Mouse (Mus musculus): ENCODE measurements around the gene Txnl4b. TPM values are rescaled to one million over a fixed set of nuclear protein-coding genes. Genes with fewer than 3 reads are reported as not detected.

The Txnl4b gene
- total and polyA plus RNA-seq, 2 experiments from 2014 or later: 14.0 to 32.9 TPM

- no peak for ATAC-seq
- H3K4me3 ChIP-seq (ENCODE audit: low read length): no peak within 1 kb of the TSS
Observed at GRCm38 (mm10) chr8:109614243-109615210, 48.8 kb downstream of the Txnl4b start, which contains the start of gene Pkd1l3. TSS of gene Pkd1l3 (plus strand) at chr8:109614517.

GRCm38 (mm10) chr8:109615569-109615968 lies 49.9 kb downstream of the Txnl4b start:
- Histone ChIP-seq H3K27ac (no peak overlapping the region), H3K36me3 (ENCODE audit: insufficient read depth, low read length) (no peaks in the 10 kb centered on the region), H3K9me3 (ENCODE audit: low read length) (no peaks in the 10 kb centered on the region), H3K27me3 (ENCODE audit: insufficient read depth, low read length) (no peaks in the 10 kb centered on the region), H3K9ac (replicated peaks; ENCODE audit: low read length) (no peak overlapping the region), H3K4me3 (ENCODE audit: low read length) (no peak overlapping the region), H3K4me1 (ENCODE audit: insufficient read depth, low read length) (no peaks in the 10 kb centered on the region), H3K4me2 (ENCODE audit: low read depth, low read length) (no peak overlapping the region)
- DNase-seq (ENCODE audit: low spot score): no peak
- WGBS: 86% methylated on average over 3 of the region's 3 CpGs
- TF ChIP-seq CTCF (IDR thresholded peaks at IDR 0.05; ENCODE audit: low read depth): no peak
- ATAC-seq: no peak

More at GRCm38 (mm10) chr8:109614243-109615210, 48.8 kb downstream of the Txnl4b start, which contains the start of gene Pkd1l3:
- Histone ChIP-seq H3K9me3 (ENCODE audit: low read length) (no peaks in the 10 kb centered on the region), H3K4me1 (ENCODE audit: insufficient read depth, low read length) (no peaks in the 10 kb centered on the region), H3K36me3 (ENCODE audit: insufficient read depth, low read length) (no peaks in the 10 kb centered on the region), H3K27ac (no peak within 1 kb of the TSS), H3K9ac (replicated peaks; ENCODE audit: low read length) (no peak within 1 kb of the TSS), H3K4me2 (ENCODE audit: low read depth, low read length) (peak within 1 kb of the TSS; percentile 0; the same call in 1 of the 2 replicates), H3K27me3 (ENCODE audit: insufficient read depth, low read length) (no peaks in the 10 kb centered on the region)
- peak; percentile 14; the same call in 1 of the 2 replicates for TF ChIP-seq CTCF (IDR thresholded peaks at IDR 0.05; ENCODE audit: low read depth)
- no peak for DNase-seq (ENCODE audit: low spot score)
- 57% methylated on average over 27 of the region's 27 CpGs for WGBS

Other genes starting within 250 kb of the Txnl4b start
- 2.0 and 2.9 TPM in 2 replicates for gene Pmfbp1, start 71.9 kb upstream of the Txnl4b start, total RNA-seq (2014; rRNA removed)
- 1.2 and 1.3 TPM in 2 replicates for gene Pmfbp1, start 71.9 kb upstream of the Txnl4b start, polyA plus RNA-seq (2015; fragmentation: Nextera tagmentation; extraction: Ambion mirVana)
- gene Dhx38, start within 50 bp of the Txnl4b start, total RNA-seq (2014; rRNA removed): 20.5 and 24.2 TPM in 2 replicates
- 11.9 and 13.7 TPM in 2 replicates for gene Dhx38, start within 50 bp of the Txnl4b start, polyA plus RNA-seq (2015; fragmentation: Nextera tagmentation; extraction: Ambion mirVana)
- gene Hp, start 13.3 kb downstream of the Txnl4b start, total RNA-seq (2014; rRNA removed): 4.1 TPM in 1 of 2 replicates, not detected in the other
- 0.26 and 0.41 TPM in 2 replicates for gene Hp, start 13.3 kb downstream of the Txnl4b start, polyA plus RNA-seq (2015; fragmentation: Nextera tagmentation; extraction: Ambion mirVana)
- gene Dhodh, start 42.8 kb downstream of the Txnl4b start, total RNA-seq (2014; rRNA removed): 25.9 and 48.2 TPM in 2 replicates
- gene Dhodh, start 42.8 kb downstream of the Txnl4b start, polyA plus RNA-seq (2015; fragmentation: Nextera tagmentation; extraction: Ambion mirVana): 22.3 and 26.8 TPM in 2 replicates
- 0.16 TPM in 1 of 2 replicates, not detected in the other for gene Pkd1l3, start 48.6 kb downstream of the Txnl4b start, total RNA-seq (2014; rRNA removed)
- gene Pkd1l3, start 48.6 kb downstream of the Txnl4b start, polyA plus RNA-seq (2015; fragmentation: Nextera tagmentation; extraction: Ambion mirVana): 0.05 and 0.28 TPM in 2 replicates
- 88.8 and 98.4 TPM in 2 replicates for gene Ist1, start 127.4 kb downstream of the Txnl4b start, total RNA-seq (2014; rRNA removed)
- 99.4 and 103 TPM in 2 replicates for gene Ist1, start 127.4 kb downstream of the Txnl4b start, polyA plus RNA-seq (2015; fragmentation: Nextera tagmentation; extraction: Ambion mirVana)
- gene Zfp821, start 139.7 kb downstream of the Txnl4b start, total RNA-seq (2014; rRNA removed): 52.5 and 56.2 TPM in 2 replicates
- 45.2 and 50.3 TPM in 2 replicates for gene Zfp821, start 139.7 kb downstream of the Txnl4b start, polyA plus RNA-seq (2015; fragmentation: Nextera tagmentation; extraction: Ambion mirVana)
- 21.5 and 22.4 TPM in 2 replicates for gene Atxn1l, start 171.8 kb downstream of the Txnl4b start, total RNA-seq (2014; rRNA removed)
- gene Atxn1l, start 171.8 kb downstream of the Txnl4b start, polyA plus RNA-seq (2015; fragmentation: Nextera tagmentation; extraction: Ambion mirVana): 2.7 and 3.9 TPM in 2 replicates
- gene Ap1g1, start 212.7 kb downstream of the Txnl4b start, total RNA-seq (2014; rRNA removed): 64.7 and 67.9 TPM in 2 replicates
- 31.3 and 34.0 TPM in 2 replicates for gene Ap1g1, start 212.7 kb downstream of the Txnl4b start, polyA plus RNA-seq (2015; fragmentation: Nextera tagmentation; extraction: Ambion mirVana)